Mouse (Mus musculus): ENCODE data around the gene Col4a4.

The Col4a4 gene

GRCm38 (mm10) chr1:82586713-82587399, at the start of gene Col4a4, which contains the start of gene Col4a3:
Gene Col4a4 (minus strand): TSS chr1:82586849.
Gene Col4a3 (plus strand): TSS chr1:82586921.
- peak; percentile 87 for DNase-seq

DNA sequence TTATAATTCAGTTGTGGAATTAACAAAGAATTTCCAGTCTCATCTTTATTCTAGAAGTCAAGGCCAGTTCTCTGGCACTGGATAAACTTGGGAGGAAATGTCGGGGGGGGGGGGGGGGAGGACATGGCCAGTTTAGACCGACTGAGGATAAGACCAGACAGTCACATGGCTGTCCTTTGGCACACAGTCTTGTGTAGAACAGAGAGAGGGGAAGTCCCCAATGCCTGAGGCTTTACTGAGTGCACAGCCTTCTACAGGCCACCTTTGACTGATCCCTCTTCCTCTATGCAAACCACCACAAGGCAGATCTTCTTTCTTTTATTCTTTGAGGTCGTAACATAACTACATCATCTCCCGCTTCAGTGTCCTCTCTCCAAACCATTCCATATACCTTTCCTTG, 49.7 kb upstream of the Col4a4 start:
- DNase-seq = no peak

DNA sequence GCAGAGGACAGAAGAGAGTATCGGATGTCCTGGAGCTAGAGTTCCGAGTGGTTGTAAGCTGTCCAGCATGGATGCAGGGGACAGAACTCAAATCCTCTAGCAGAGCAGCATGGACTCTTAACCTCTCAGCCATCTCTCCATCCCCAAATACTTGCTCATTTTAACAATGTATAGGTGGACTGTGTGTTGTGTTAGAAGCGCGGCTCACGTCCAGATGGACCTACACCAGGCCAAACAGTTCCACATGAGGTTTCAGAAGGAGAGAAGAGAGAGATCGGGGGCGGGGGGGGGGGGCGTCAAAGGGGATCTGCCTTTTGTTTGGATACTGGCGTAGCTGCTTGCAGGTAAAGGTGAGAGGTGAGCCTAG, 48.6 kb upstream of the Col4a4 start:
- DNase-seq = no peak

DNA sequence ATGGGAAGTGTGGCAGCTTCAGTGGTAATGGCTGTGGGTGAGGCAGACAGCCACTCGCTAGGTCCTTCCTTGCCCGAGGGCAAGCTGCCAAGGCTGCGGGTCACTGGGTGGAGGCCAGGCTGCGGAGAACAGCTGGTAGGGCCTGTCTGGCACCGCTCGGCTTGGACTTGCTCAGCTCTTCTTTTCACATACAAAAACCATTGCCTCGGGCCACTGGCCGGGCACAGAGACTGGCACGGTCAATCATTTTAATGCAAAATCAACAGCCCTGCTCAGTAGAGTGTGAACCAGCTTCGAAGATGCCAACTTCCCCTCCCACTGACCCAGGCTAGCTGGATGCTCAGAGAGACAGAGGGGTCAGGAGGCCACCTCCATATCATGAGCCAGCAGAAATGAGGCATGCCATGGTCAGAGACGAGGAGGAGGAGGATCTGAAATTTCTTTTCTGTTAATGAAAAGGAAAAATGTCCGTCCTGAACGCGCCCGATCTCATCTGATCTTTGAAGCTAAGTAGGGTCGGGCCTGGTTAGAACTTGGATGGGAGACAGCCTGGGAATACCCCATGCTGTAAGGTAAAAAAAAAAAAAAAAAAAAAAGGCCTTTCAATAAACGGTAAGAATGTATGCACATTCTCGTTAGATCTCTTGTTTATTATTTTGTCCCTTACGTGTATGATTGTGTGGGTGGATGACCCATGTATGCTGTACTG, 48.0 kb upstream of the Col4a4 start:
- peak; percentile 93 for DNase-seq

DNA sequence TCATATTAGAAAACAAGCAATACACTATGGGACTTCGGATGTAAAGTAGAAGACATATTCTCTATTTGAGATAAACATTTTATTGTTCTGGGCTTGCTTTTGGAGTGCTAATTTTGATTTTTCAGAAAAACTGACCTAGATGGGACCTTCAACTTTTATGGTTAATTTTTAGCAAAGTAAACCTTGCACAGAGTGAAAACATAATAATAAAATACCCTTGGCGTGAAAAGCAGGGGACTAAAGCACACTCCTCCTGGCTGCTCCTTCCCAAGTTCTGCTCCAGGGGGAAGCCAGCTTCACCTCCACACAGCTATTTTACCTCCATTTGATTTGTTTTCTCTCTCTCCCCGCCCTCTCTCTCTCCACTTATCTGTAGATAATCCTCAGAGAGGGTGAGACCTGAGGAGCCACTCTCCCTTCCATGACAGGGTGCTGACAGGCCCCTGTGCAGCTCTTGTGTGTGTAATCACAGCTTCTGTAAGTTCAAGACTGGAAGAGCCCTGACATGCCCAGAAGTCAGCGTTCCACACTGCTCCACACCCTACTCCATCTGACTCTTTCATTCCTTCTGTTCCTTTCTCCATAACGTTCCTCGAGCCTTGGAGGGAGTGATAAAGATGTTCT, 44.6 kb upstream of the Col4a4 start:
- no peak for DNase-seq

GRCm38 (mm10) chr1:82629495-82629894, 42.8 kb upstream of the Col4a4 start:
- DNase-seq = no peak

DNA sequence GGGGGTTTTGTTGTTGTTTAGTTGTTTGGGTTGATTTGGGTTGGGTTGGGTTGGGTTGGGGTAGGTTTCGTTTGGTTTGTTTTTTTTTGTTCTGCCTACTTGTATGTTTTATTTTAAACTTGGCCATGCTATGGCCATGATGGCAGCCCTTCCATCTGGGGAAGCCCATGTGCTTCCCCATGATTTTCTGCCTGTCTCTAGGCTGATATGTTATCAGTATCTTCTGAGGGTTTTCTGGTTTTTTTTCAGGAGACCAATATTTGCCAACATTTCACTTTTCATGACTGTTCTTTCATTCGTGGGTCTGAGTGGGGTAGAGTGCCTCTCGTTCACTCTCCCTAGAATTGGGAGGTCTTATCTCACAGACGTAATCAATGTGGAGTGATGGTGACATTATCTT, 41.0 kb upstream of the Col4a4 start:
- DNase-seq = no peak

DNA sequence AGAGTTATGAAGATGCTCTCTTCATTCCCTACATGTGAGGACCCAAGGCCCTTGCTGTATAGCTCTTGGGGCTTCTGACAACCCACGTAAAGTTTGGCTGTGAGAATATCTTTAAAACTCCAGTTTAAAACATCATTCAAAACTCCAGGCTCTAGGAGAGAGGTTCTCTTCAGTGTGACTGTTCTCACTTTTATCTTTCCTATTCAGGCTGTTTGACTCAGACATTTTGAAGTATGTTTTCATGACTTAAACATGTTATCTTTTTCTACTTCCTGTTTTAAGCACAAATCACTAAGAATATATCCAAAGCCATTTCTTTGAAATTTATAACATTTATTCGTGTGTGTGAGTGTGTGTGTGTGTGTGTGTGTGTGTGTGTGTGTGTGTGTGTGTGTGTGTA, 38.8 kb upstream of the Col4a4 start:
- no peak for DNase-seq

DNA sequence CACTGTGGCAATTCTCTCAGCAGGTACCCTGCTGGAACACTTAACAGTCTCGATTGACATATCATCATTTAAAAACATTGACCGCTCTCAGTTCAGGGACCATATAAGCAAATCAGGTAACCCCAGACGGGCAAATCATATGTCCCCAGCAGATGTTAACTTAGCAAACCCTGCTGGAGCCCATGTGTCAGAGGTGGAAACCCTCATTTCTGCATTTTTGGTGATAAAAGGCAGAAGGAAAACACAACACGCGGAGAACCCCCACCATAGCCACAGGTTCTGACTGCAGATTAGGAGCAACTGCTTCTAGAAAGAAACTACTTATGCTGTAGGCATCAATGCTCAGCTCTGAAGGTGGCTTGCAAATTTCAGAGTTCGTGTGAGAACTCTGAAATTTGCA, 38.3 kb upstream of the Col4a4 start:
- no peak for DNase-seq

DNA sequence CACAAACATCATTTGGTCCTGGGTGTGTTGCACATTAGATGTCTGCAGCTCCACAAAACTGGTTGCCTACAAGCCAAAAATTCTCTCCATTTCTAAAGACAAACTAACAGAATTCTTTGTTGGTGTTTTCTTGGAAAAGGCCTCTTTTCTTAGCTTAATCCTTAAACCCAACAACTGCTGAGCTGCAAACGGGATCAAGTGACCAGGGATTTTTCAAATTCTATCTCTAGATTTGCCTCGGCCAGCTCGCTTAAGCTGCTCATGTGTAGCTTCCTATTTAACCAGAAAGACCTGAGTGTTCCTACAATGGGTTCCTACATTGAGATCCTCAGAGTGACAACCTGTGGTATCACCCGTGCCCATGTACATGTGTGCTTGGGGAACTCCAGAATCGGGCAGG, 33.3 kb upstream of the Col4a4 start:
- DNase-seq = no peak

DNA sequence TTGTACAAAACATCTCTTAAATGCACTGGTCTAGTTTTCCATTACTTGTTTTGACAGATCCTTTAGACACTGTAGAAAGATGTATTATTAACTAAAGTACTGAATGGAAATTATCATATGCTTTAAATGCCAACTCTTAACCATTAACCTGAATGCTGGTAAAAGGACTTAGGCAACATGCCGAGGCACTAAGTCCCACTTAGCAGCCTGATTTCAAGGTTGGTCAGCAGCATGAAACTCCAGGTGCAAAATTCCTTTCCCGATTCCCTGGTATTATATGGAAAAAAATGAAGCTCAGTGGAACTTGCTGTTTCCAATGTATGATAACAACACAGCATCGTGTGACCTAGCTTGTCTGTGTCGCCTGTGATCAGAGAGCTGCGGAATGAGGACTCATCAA, 31.9 kb upstream of the Col4a4 start:
- peak; percentile 70 for DNase-seq

DNA sequence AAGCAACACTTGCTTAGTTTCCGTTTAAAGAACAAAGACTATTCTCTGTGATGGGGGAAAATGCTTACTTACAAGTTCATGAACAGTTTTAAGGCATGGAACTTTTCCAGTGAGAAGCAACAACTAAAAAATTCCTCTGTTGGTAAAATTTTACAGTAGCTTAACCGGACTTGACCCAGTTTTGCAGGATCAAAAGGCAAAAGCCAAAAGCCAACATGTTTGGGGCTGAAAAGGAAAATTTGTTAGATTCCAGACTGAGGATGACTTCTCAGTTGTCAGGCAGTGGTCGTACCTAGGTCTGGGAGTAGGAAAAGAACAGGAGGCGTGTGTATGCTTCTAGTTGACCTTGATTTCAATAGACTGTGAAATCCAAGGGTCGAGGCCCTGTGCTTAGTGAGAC, 31.4 kb upstream of the Col4a4 start:
- no peak for DNase-seq

DNA sequence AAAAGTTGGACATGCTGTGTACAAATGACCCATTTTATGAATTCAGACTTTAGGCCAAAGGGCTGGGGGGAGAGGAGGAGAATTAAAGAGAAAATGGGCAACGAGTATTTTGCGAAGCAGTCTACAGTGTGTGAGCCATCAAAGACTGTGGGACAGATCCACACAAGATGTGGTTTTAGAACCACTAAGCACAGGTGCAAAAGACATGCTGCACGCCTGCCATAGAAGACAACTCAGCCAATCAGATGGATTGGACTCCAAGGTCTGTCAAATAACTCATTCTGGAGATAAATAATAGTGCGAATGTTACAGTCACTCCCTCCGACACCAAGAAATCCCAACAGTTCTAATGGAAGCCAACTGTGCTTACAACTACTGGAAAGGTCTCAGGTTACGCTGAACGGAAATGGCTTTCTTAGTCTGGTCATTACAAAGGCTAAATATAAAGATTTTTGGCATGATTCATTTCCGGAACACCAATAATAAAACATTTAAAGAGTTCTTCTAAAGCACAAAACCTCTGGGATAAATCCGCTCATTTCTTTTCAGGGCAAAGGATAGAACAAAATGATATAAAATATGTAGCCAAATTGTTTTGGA, 25.5 kb upstream of the Col4a4 start:
- no peak for DNase-seq

GRCm38 (mm10) chr1:82608646-82609262, 22.1 kb upstream of the Col4a4 start:
- no peak for DNase-seq

DNA sequence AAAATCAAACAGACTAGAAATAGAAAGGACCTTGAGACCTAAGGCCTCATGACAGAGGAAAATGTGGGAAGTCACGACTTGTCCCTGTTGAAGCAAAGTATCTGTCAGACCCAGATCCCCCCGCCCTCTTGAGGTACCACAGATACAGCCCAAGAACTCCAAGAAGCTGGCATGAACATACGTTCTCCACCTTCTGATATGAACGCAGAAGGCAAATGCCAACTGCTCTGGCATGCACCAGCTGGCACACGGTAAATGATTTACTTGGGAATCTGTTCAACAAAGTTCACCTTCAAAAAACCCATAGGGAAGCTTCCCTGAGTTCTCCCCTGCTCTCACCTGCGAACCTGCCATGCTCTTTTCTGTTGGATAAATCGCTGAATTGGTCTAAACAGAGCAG, 19.2 kb upstream of the Col4a4 start:
- DNase-seq = peak; percentile 61

- no peak for DNase-seq
These were observed 18.7 kb upstream of the Col4a4 start for GRCm38 (mm10) chr1:82605347-82605746.

DNA sequence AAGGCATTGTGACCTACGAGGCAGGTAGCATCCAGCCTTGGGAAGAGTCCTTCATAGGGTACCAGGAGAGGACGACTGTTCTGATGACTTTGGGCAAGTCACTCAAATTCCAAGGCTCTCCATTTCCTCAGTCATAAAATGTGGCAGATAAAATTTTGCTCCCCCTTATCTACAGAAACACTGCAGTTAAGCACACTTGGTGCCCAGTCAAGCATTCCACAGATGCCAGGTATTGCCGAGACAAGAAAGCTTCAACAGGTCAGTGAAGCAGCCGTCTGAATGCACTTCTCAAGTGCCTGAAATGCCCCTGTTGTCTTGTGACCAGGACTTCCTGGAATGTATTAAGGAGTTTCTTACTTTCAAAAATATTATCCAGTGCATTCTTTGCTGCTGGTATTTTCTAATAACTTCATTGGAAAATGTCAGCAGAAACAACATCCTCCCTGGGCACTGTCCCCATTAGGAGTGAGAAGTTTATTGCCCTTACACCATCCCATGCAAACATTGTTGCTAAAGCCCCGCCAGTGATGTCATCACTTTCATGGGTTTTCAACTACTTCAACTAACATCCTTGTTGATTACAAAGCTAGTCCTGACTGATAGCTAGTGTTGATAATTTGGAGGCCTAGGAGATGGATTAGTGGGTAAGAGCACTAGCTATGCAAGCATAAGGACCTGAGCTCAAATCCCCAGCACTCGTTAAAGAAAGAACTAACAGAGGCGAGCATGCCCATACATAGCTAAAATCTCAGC, 16.7 kb upstream of the Col4a4 start:
- no peak for DNase-seq

GRCm38 (mm10) chr1:82596864-82597596, 10.4 kb upstream of the Col4a4 start:
- DNase-seq = peak; percentile 74

GRCm38 (mm10) chr1:82590266-82590665, 3.6 kb upstream of the Col4a4 start:
- peak; percentile 75 for DNase-seq

GRCm38 (mm10) chr1:82585981-82586380, 668 bp downstream of the Col4a4 start:
- DNase-seq = no peak

- peak; percentile 45 for DNase-seq
These were observed 8.3 kb downstream of the Col4a4 start for GRCm38 (mm10) chr1:82578320-82578719.

DNA sequence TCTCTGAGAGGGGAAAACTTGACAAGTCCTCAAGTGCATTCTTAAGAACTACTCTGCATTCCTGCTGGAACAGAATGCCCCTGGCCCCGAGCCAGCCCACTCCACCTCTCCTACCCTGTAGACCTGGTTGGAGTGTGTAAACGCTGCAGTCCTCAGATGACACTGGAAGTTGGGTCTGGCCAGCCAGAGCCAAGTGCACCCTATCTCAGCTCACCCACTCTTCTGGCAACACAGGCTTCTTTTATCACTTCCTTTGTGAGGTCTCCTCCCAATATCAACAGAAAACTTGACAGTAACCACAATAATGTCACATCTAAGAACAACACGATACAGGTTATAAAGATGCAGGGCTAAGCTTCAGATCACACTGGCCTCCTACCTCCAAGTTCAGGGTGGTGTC, 8.7 kb downstream of the Col4a4 start:
- DNase-seq = peak; percentile 85

Data from kidney, adult 18-20 months (tissue).